Mouse (Mus musculus): ENCODE data around the gene Gprasp1. TPM values are rescaled to one million over a fixed set of nuclear protein-coding genes. Genes with fewer than 3 reads are reported as not detected.
"Not testable (repeated sequence)": the region's sequence is repeated elsewhere in the genome, so short reads cannot be mapped to it uniquely, and the experiment has no call there.

The Gprasp1 gene
- polyA plus RNA-seq, 1 experiment from 2014 or later: 48.0 TPM

- no peaks in the 10 kb centered on the region for H3K36me3 ChIP-seq
- no peaks in the 10 kb centered on the region for H3K4me1 ChIP-seq
- H3K27me3 ChIP-seq (ENCODE audit: low read depth, poor library complexity, severe bottlenecking): peaks cover 21% of the 10 kb centered on the region; the same call in 1 of the 2 replicates
- 89% methylated on average over 2 of the region's 2 CpGs for WGBS
- H3K4me3 ChIP-seq: no peak overlapping the region
- DNase-seq (ENCODE audit: low spot score): no peak
- H3K9me3 ChIP-seq (replicated peaks): no peaks in the 10 kb centered on the region
- H3K27ac ChIP-seq (replicated peaks): no peak overlapping the region
Observed at GRCm38 (mm10) chrX:135768565-135768964, 26.0 kb downstream of the Gprasp1 start.

- no peaks in the 10 kb centered on the region for H3K9me3 ChIP-seq (replicated peaks)
- 0 out of 2 replicates have a peak, but pooled peaks cover under 1% of the 10 kb centered on the region for H3K4me1 ChIP-seq
- no peaks in the 10 kb centered on the region for H3K36me3 ChIP-seq
- H3K4me3 ChIP-seq: no peak overlapping the region
- DNase-seq (ENCODE audit: low spot score): no peak
- peaks cover 23% of the 10 kb centered on the region for H3K27me3 ChIP-seq (ENCODE audit: low read depth, poor library complexity, severe bottlenecking)
- no peak overlapping the region for H3K27ac ChIP-seq (replicated peaks)
Observed at GRCm38 (mm10) chrX:135791536-135791935, 49.0 kb downstream of the Gprasp1 start.

GRCm38 (mm10) chrX:135792326-135792725 is 49.8 kb downstream of the Gprasp1 start:
- Histone ChIP-seq H3K27me3 (ENCODE audit: low read depth, poor library complexity, severe bottlenecking) (peaks cover 19% of the 10 kb centered on the region; the same call in 1 of the 2 replicates), H3K4me3 (no peak overlapping the region), H3K27ac (replicated peaks) (no peak overlapping the region), H3K4me1 (0 out of 2 replicates have a peak, but pooled peaks cover 2% of the 10 kb centered on the region), H3K9me3 (replicated peaks) (no peaks in the 10 kb centered on the region), H3K36me3 (no peaks in the 10 kb centered on the region)
- 79% methylated on average over 6 of the region's 6 CpGs for WGBS
- no peak for DNase-seq (ENCODE audit: low spot score)

- not testable (repeated sequence) for H3K4me1 ChIP-seq; H3K9me3 ChIP-seq (replicated peaks); H3K27me3 ChIP-seq (ENCODE audit: low read depth, poor library complexity, severe bottlenecking)
- Histone ChIP-seq H3K4me3 (peak overlapping the region; percentile 65), H3K36me3 (peaks cover 21% of the 10 kb centered on the region), H3K27ac (replicated peaks) (peak overlapping the region; percentile 81)
- DNase-seq (ENCODE audit: low spot score): peak; percentile 61
- WGBS: 14% methylated on average over 23 of the region's 27 CpGs
Observed at GRCm38 (mm10) chrX:135795591-135796304, 53.2 kb downstream of the Gprasp1 start.

GRCm38 (mm10) chrX:135796305-135797211 is 54.0 kb downstream of the Gprasp1 start:
- DNase-seq (ENCODE audit: low spot score): peak; percentile 29
- H3K9me3 ChIP-seq (replicated peaks); H3K4me1 ChIP-seq; H3K27me3 ChIP-seq (ENCODE audit: low read depth, poor library complexity, severe bottlenecking): not testable (repeated sequence)
- Histone ChIP-seq H3K4me3 (peak overlapping the region; percentile 65), H3K27ac (replicated peaks) (peak overlapping the region; percentile 81), H3K36me3 (peaks cover 29% of the 10 kb centered on the region)
- WGBS: 23% methylated on average over 25 of the region's 26 CpGs

- Histone ChIP-seq H3K27me3 (ENCODE audit: low read depth, poor library complexity, severe bottlenecking) (peaks cover 15% of the 10 kb centered on the region), H3K27ac (replicated peaks) (peak within 1 kb of the TSS; percentile 81), H3K36me3 (peaks cover 34% of the 10 kb centered on the region), H3K4me3 (peak within 1 kb of the TSS; percentile 65)
- 34% methylated on average over 4 of the region's 5 CpGs for WGBS
- H3K4me1 ChIP-seq; H3K9me3 ChIP-seq (replicated peaks): not testable (repeated sequence)
- DNase-seq (ENCODE audit: low spot score): peak; percentile 35
Observed at GRCm38 (mm10) chrX:135797212-135797644, 54.7 kb downstream of the Gprasp1 start, which contains the start of gene Bhlhb9. Bhlhb9 (plus strand) TSS chrX:135797594.

GRCm38 (mm10) chrX:135804149-135804548 is 61.6 kb downstream of the Gprasp1 start:
- H3K4me1 ChIP-seq: no peaks in the 10 kb centered on the region
- no peaks in the 10 kb centered on the region for H3K9me3 ChIP-seq (replicated peaks)
- H3K36me3 ChIP-seq: peaks cover 29% of the 10 kb centered on the region
- H3K27ac ChIP-seq (replicated peaks): no peak overlapping the region
- H3K4me3 ChIP-seq: no peak overlapping the region
- 82% methylated on average over 3 of the region's 3 CpGs for WGBS
- peaks cover 12% of the 10 kb centered on the region; the same call in 1 of the 2 replicates for H3K27me3 ChIP-seq (ENCODE audit: low read depth, poor library complexity, severe bottlenecking)
- DNase-seq (ENCODE audit: low spot score): no peak

GRCm38 (mm10) chrX:135805780-135806179 is 63.2 kb downstream of the Gprasp1 start:
- 10% methylated on average over 1 of the region's 1 CpGs for WGBS

GRCm38 (mm10) chrX:135835896-135836295 is 93.4 kb downstream of the Gprasp1 start:
- not testable (repeated sequence) for H3K9me3 ChIP-seq (replicated peaks); H3K36me3 ChIP-seq; H3K4me3 ChIP-seq; DNase-seq (ENCODE audit: low spot score); H3K4me1 ChIP-seq; H3K27ac ChIP-seq (replicated peaks)
- 55% methylated on average over 1 of the region's 1 CpGs for WGBS
- H3K27me3 ChIP-seq (ENCODE audit: low read depth, poor library complexity, severe bottlenecking): peaks cover 13% of the 10 kb centered on the region; the same call in 1 of the 2 replicates

More at GRCm38 (mm10) chrX:135805780-135806179, 63.2 kb downstream of the Gprasp1 start:
- Histone ChIP-seq H3K27me3 (ENCODE audit: low read depth, poor library complexity, severe bottlenecking) (peaks cover 12% of the 10 kb centered on the region; the same call in 1 of the 2 replicates), H3K4me1 (no peaks in the 10 kb centered on the region), H3K9me3 (replicated peaks) (no peaks in the 10 kb centered on the region), H3K36me3 (peaks cover 13% of the 10 kb centered on the region), H3K4me3 (no peak overlapping the region), H3K27ac (replicated peaks) (no peak overlapping the region)
- no peak for DNase-seq (ENCODE audit: low spot score)

- H3K9me3 ChIP-seq (replicated peaks): no peaks in the 10 kb centered on the region
- 85% methylated on average over 2 of the region's 2 CpGs for WGBS
- peaks cover 5% of the 10 kb centered on the region; the same call in 1 of the 2 replicates for H3K36me3 ChIP-seq
Observed at GRCm38 (mm10) chrX:135837896-135838295, 95.4 kb downstream of the Gprasp1 start.

GRCm38 (mm10) chrX:135838521-135839360 is 96.2 kb downstream of the Gprasp1 start, which contains the start of gene Gprasp2:
Gprasp2 (plus strand) TSS chrX:135839034.
- not testable (repeated sequence) for H3K4me1 ChIP-seq; H3K36me3 ChIP-seq; H3K9me3 ChIP-seq (replicated peaks)
- WGBS: 21% methylated on average over 31 of the region's 32 CpGs
- peak; percentile 47 for DNase-seq (ENCODE audit: low spot score)
- Histone ChIP-seq H3K4me3 (peak within 1 kb of the TSS; percentile 59), H3K27me3 (ENCODE audit: low read depth, poor library complexity, severe bottlenecking) (peaks cover 16% of the 10 kb centered on the region), H3K27ac (replicated peaks) (peak within 1 kb of the TSS; percentile 49; the same call in 1 of the 2 replicates)

More at GRCm38 (mm10) chrX:135837896-135838295, 95.4 kb downstream of the Gprasp1 start:
- no peak for DNase-seq (ENCODE audit: low spot score)
- Histone ChIP-seq H3K27ac (replicated peaks) (no peak overlapping the region), H3K4me3 (no peak overlapping the region), H3K4me1 (0 out of 2 replicates have a peak, but pooled peaks cover 6% of the 10 kb centered on the region), H3K27me3 (ENCODE audit: low read depth, poor library complexity, severe bottlenecking) (peaks cover 8% of the 10 kb centered on the region; the same call in 1 of the 2 replicates)
